23 mouse cellular contexts compared by ENCODE assay signal in genomic region chr14:18716970-18717369, GRCm38 (mm10).
DNase-seq lines count a peak whose midpoint lies in the region; ATAC-seq and TF ChIP-seq lines count a peak whose summit lies in the region.
"Had no signal": no experiment of that assay in that cellular context is flagged by ENCODE, and none has a peak within 500 bp of the region (broad histone marks: within the 10 kb centered on the region; RNA-seq: fewer than 3 reads in every experiment).

No protein-coding gene starts in this region.

- 0 out of 2 replicates have a peak, but pooled peaks have one; percentile 22 for ATAC-seq in embryonic facial prominence, embryonic 12.5 days (ENCODE audit: insufficient number of reproducible peaks, insufficient read depth, low FRiP score, low TSS enrichment)
- no peak for ATAC-seq in liver, embryonic 11.5 days (replicated peaks; ENCODE audit: low FRiP score)
- peak; percentile 50; the same call in 1 of the 2 replicates for ATAC-seq in stomach, embryonic 16.5 days (ENCODE audit: insufficient read depth, low FRiP score)

- no peak overlapping the region for H3K27ac ChIP-seq in embryonic facial prominence, embryonic 12.5 days
- no peak overlapping the region for H3K27ac ChIP-seq in embryonic facial prominence, embryonic 10.5 days (replicated peaks)
- no peak overlapping the region for H3K27ac ChIP-seq in liver, adult 2 months (replicated peaks; ENCODE audit: insufficient read depth, low read depth, low read length)
- no peak overlapping the region for H3K27ac ChIP-seq in liver, embryonic 11.5 days (ENCODE audit: low read depth, low read length)
- no peak overlapping the region for H3K27ac ChIP-seq in stomach, embryonic 16.5 days (ENCODE audit: low read length)
- H3K27ac ChIP-seq: embryonic facial prominence, embryonic 13.5 days; forebrain, embryonic 12.5 days; heart, embryonic 13.5 days; hindbrain, embryonic 12.5 days; left cerebral cortex, adult 2 months; liver, embryonic 15.5 days had no signal

- H3K9me3 ChIP-seq in embryonic facial prominence, embryonic 12.5 days, result no peaks in the 10 kb centered on the region
- H3K9me3 ChIP-seq in embryonic facial prominence, embryonic 10.5 days, result no peaks in the 10 kb centered on the region
- H3K9me3 ChIP-seq in liver, embryonic 11.5 days (ENCODE audit: control insufficient read depth, low read length), result no peaks in the 10 kb centered on the region
- no peaks in the 10 kb centered on the region for H3K9me3 ChIP-seq in stomach, embryonic 16.5 days (replicated peaks; ENCODE audit: control insufficient read depth, low read length)
- H3K9me3 ChIP-seq: embryonic facial prominence, embryonic 13.5 days; forebrain, embryonic 12.5 days; heart, embryonic 13.5 days; hindbrain, embryonic 12.5 days; liver, embryonic 15.5 days; lung, embryonic 15.5 days had no signal

- H3K27me3 ChIP-seq in embryonic facial prominence, embryonic 12.5 days, result no peaks in the 10 kb centered on the region
- H3K27me3 ChIP-seq in embryonic facial prominence, embryonic 10.5 days (replicated peaks; ENCODE audit: low read depth, poor library complexity, severe bottlenecking), result no peaks in the 10 kb centered on the region
- H3K27me3 ChIP-seq in liver, adult 2 months (ENCODE audit: control insufficient read depth, insufficient read depth, low read length), result no peaks in the 10 kb centered on the region
- H3K27me3 ChIP-seq in liver, embryonic 11.5 days (replicated peaks; ENCODE audit: control insufficient read depth, insufficient read depth, low read length), result no peaks in the 10 kb centered on the region
- H3K27me3 ChIP-seq in stomach, embryonic 16.5 days (ENCODE audit: control insufficient read depth, insufficient read depth, low read length), result no peaks in the 10 kb centered on the region
- H3K27me3 ChIP-seq: embryonic facial prominence, embryonic 13.5 days; forebrain, embryonic 12.5 days; heart, embryonic 13.5 days; hindbrain, embryonic 12.5 days; liver, embryonic 15.5 days; lung, embryonic 15.5 days had no signal

- H3K4me2 ChIP-seq in embryonic facial prominence, embryonic 12.5 days (replicated peaks), result no peak overlapping the region
- H3K4me2 ChIP-seq in liver, embryonic 11.5 days, result no peak overlapping the region
- H3K4me2 ChIP-seq in stomach, embryonic 16.5 days (ENCODE audit: low read depth, low read length), result no peak overlapping the region
- H3K4me2 ChIP-seq: embryonic facial prominence, embryonic 13.5 days; forebrain, embryonic 12.5 days; heart, embryonic 13.5 days; hindbrain, embryonic 12.5 days; liver, embryonic 15.5 days; lung, embryonic 15.5 days had no signal

- H3K4me1 ChIP-seq in embryonic facial prominence, embryonic 12.5 days, result peaks cover 3% of the 10 kb centered on the region; the same call in 1 of the 2 replicates
- no peaks in the 10 kb centered on the region for H3K4me1 ChIP-seq in embryonic facial prominence, embryonic 10.5 days
- peaks cover 5% of the 10 kb centered on the region; the same call in 1 of the 2 replicates for H3K4me1 ChIP-seq in liver, adult 2 months (ENCODE audit: control insufficient read depth, insufficient read depth, low read length)
- no peaks in the 10 kb centered on the region for H3K4me1 ChIP-seq in liver, embryonic 11.5 days (replicated peaks; ENCODE audit: control insufficient read depth, insufficient read depth, low read length)
- no peaks in the 10 kb centered on the region for H3K4me1 ChIP-seq in stomach, embryonic 16.5 days (ENCODE audit: control insufficient read depth, insufficient read depth, low read length)
- H3K4me1 ChIP-seq: forebrain, embryonic 12.5 days; heart, embryonic 13.5 days; hindbrain, embryonic 12.5 days; liver, embryonic 15.5 days had no signal

- TF ChIP-seq POLR2A in liver, adult 2 months (IDR thresholded peaks at IDR 0.05; ENCODE audit: extremely low read depth, insufficient read depth, low read length), result no peak

- 89% methylated on average over 1 of the region's 1 CpGs for WGBS in embryonic facial prominence, embryonic 12.5 days
- WGBS in embryonic facial prominence, embryonic 10.5 days, result 81% methylated on average over 1 of the region's 1 CpGs
- WGBS in liver, adult 2 months, result 18% methylated on average over 1 of the region's 1 CpGs
- WGBS in liver, embryonic 11.5 days, result 71% methylated on average over 1 of the region's 1 CpGs
- 81% methylated on average over 1 of the region's 1 CpGs for whole genome bisulfite sequencing in stomach, embryonic 16.5 days

- H3K36me3 ChIP-seq in embryonic facial prominence, embryonic 12.5 days, result no peaks in the 10 kb centered on the region
- H3K36me3 ChIP-seq in embryonic facial prominence, embryonic 10.5 days (replicated peaks), result no peaks in the 10 kb centered on the region
- no peaks in the 10 kb centered on the region for H3K36me3 ChIP-seq in liver, adult 2 months (ENCODE audit: control insufficient read depth, insufficient read depth, low read length)
- H3K36me3 ChIP-seq in liver, embryonic 11.5 days (ENCODE audit: control insufficient read depth, insufficient read depth, low read length), result no peaks in the 10 kb centered on the region
- H3K36me3 ChIP-seq in stomach, embryonic 16.5 days (ENCODE audit: control insufficient read depth, insufficient read depth, low read length), result no peaks in the 10 kb centered on the region
- H3K36me3 ChIP-seq: embryonic facial prominence, embryonic 13.5 days; forebrain, embryonic 12.5 days; heart, embryonic 13.5 days; hindbrain, embryonic 12.5 days; liver, embryonic 15.5 days; lung, embryonic 15.5 days had no signal

- 0 out of 2 replicates have a peak, but pooled peaks cover 3% of the 10 kb centered on the region for H3K79me2 ChIP-seq in liver, adult 2 months (ENCODE audit: control insufficient read depth, insufficient read depth, low read length)

- no peak overlapping the region for H3K4me3 ChIP-seq in embryonic facial prominence, embryonic 12.5 days
- no peak overlapping the region for H3K4me3 ChIP-seq in embryonic facial prominence, embryonic 10.5 days
- no peak overlapping the region for H3K4me3 ChIP-seq in liver, adult 2 months (ENCODE audit: insufficient read depth, low read depth, low read length)
- no peak overlapping the region for H3K4me3 ChIP-seq in liver, embryonic 11.5 days (ENCODE audit: low read depth, low read length)
- H3K4me3 ChIP-seq in stomach, embryonic 16.5 days (replicated peaks; ENCODE audit: low read length), result no peak overlapping the region
- H3K4me3 ChIP-seq: embryonic facial prominence, embryonic 13.5 days; erythroblast, embryonic 14.5 days; forebrain, embryonic 12.5 days; heart, embryonic 13.5 days; hindbrain, embryonic 12.5 days; left cerebral cortex, adult 2 months; liver, embryonic 15.5 days; lung, embryonic 15.5 days had no signal

- no peak overlapping the region for H3K9ac ChIP-seq in embryonic facial prominence, embryonic 12.5 days
- H3K9ac ChIP-seq in liver, adult 2 months (ENCODE audit: low read depth, low read length), result no peak overlapping the region
- no peak overlapping the region for H3K9ac ChIP-seq in liver, embryonic 11.5 days (ENCODE audit: low read depth, low read length)
- no peak overlapping the region for H3K9ac ChIP-seq in stomach, embryonic 16.5 days (ENCODE audit: low read length)
- H3K9ac ChIP-seq: embryonic facial prominence, embryonic 13.5 days; forebrain, embryonic 12.5 days; heart, embryonic 13.5 days; hindbrain, embryonic 12.5 days; liver, embryonic 15.5 days; lung, embryonic 15.5 days had no signal

- no peak for DNase-seq in embryonic facial prominence, embryonic 10.5 days (ENCODE audit: low spot score)
- DNase-seq in liver, adult 2 months (ENCODE audit: extremely low read depth, low read depth, low spot score), result peak; percentile 30
- no peak for DNase-seq in liver, embryonic 11.5 days (ENCODE audit: low spot score)
- DNase-seq in ovary, adult 18-20 months (ENCODE audit: low spot score), result peak; percentile 2
- no peak for DNase-seq in ovary, postnatal 10 days (ENCODE audit: low spot score)
- DNase-seq: cerebellum, adult 18-20 months; cerebellum, postnatal 14 days; gastrocnemius, postnatal 25 days; heart, adult 18-20 months; heart, postnatal 14 days; lung, postnatal 36 days; right cerebral cortex, postnatal 14 days; thymus, postnatal 25 days had no signal

- TF ChIP-seq CTCF in liver, adult 2 months (IDR thresholded peaks at IDR 0.05; ENCODE audit: low read depth, low read length), result no peak

Comparison
In these comparisons a context has a peak if more than half of its experiments do, and no peak if none do; other contexts are left out.
1. DNase-seq: peak in liver, adult 2 months (single experiment) and ovary, adult 18-20 months (single experiment); none in embryonic facial prominence, embryonic 10.5 days (single experiment), liver, embryonic 11.5 days (single experiment) and ovary, postnatal 10 days (single experiment).